Mouse (Mus musculus) liver, embryonic 16.5 days (tissue): ENCODE measurements around the gene Peg3. TPM values are rescaled to one million over a fixed set of nuclear protein-coding genes. Genes with fewer than 3 reads are reported as not detected.

ENCODE experiments used
- ATAC-seq: fragments of 200-750 bp; cut with Nextera tagmentation; 2 replicates; pipeline ENCODE4 v1.8.0; 2017; ENCODE audit warnings: low read depth, mild to moderate bottlenecking, moderate number of reproducible peaks, moderate library complexity
- H3K27ac ChIP-seq: fragments of 300-500 bp; sonication (generic); 2 replicates; pipeline ENCODE4 v1.5.1; 2014; ENCODE audit warnings: mild to moderate bottlenecking, low read length
- H3K27me3 ChIP-seq: fragments of 300-500 bp; sonication (generic); 2 replicates; pipeline ENCODE4 v1.6.1; 2014; ENCODE audit warnings: low read depth, low read length, mixed read lengths; ENCODE audit not compliant: control insufficient read depth, insufficient read depth
- H3K36me3 ChIP-seq: fragments of 300-500 bp; sonication (generic); 2 replicates; pipeline ENCODE4 v1.6.1; 2014; ENCODE audit warnings: mild to moderate bottlenecking; ENCODE audit not compliant: control insufficient read depth, insufficient read depth
- H3K4me1 ChIP-seq: fragments of 300-500 bp; sonication (generic); 2 replicates; pipeline ENCODE4 v1.6.1; 2014; ENCODE audit warnings: low read depth, low read length, mixed read lengths; ENCODE audit not compliant: control insufficient read depth
- H3K4me2 ChIP-seq: fragments of 300-500 bp; sonication (generic); 2 replicates; pipeline ENCODE4 v1.6.1; 2014; ENCODE audit warnings: low read depth, low read length, mixed read lengths
- H3K4me3 ChIP-seq: fragments of 300-500 bp; sonication (generic); 2 replicates; pipeline ENCODE4 v1.5.1; 2014; ENCODE audit warnings: low read depth, mild to moderate bottlenecking, low read length
- H3K9ac ChIP-seq: fragments of 300-500 bp; sonication (generic); 2 replicates; pipeline ENCODE4 v1.6.1; 2014; ENCODE audit warnings: low read depth, low read length
- H3K9me3 ChIP-seq: fragments of 300-500 bp; sonication (generic); replicated peaks from 2 replicates; pipeline ENCODE4 v1.6.1; 2016; ENCODE audit warnings: low read length; ENCODE audit not compliant: control insufficient read depth
- WGBS: fragments of 180-500 bp; shearing (Covaris S2); extraction: QIAGEN DNeasy Blood & Tissue Kit; methylation state at CpG from one replicate; pipeline ENCODE4 v1.1.7; 2014; ENCODE audit not compliant: insufficient replicate concordance; 5-methylcytosine and 5-hydroxymethylcytosine counted together
- polyA plus RNA-seq: library from polyadenylated mRNA; unstranded; fragments of >200 nt; fragmentation: Nextera tagmentation; extraction: Ambion mirVana; gene quantifications from 2 replicates; pipeline ENCODE4 v1.2.1, GENCODE M21; 2015

The Peg3 gene
- polyA plus RNA-seq, 1 experiment from 2014 or later = 61.1 TPM

DNA sequence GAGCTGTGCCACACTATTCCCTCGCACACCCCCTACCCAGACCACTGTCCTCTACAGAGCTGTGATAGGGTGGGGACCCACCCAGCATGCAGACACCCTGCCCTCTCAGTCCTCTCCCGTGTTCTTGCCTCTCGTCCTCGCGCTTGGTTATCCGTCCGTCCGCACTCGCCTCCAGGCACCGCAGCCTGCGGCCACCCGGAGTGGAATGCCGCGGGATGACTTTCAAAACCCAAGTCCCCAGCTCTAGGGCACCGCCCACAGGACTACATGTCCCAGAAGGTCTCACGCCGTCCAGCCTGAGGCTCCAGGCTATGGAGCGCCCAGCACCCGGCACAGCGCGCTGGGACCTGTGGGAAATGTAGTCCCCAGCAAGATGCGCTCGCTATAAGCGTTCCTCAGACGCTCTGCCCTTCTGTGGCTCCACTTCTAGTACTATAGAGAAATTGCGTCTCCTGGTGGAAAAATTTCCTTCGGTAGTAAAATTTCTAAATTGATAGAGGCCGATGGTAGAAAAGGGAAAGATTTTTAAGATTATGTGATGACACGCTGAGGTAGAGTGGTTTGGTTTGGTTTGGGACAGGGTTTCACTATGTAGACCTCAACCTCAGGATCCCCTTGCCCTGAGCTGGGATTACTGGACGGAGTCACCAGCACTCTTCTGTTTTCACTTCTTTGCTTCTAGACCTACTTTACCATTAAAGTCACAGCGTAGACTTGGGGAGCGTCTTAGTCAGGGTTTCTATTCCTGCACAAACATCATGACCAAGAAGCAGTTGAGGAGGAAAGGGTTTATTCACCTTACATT is 33.8 kb downstream of the Peg3 start, which contains the start of gene Zim1:
TSS of gene Zim1 (minus strand) at position 210 of the 805 bp plus-strand sequence.
- no peaks in the 10 kb centered on the region for H3K27me3 ChIP-seq
- H3K9ac ChIP-seq = no peak within 1 kb of the TSS
- no peaks in the 10 kb centered on the region for H3K36me3 ChIP-seq
- ATAC-seq = peak; percentile 98
- H3K9me3 ChIP-seq = no peaks in the 10 kb centered on the region
- no peak within 1 kb of the TSS for H3K27ac ChIP-seq
- no peaks in the 10 kb centered on the region for H3K4me1 ChIP-seq
- H3K4me2 ChIP-seq = peak within 1 kb of the TSS; percentile 49
- peak within 1 kb of the TSS; percentile 44 for H3K4me3 ChIP-seq
- WGBS = 9% methylated on average over 32 of the region's 32 CpGs

DNA sequence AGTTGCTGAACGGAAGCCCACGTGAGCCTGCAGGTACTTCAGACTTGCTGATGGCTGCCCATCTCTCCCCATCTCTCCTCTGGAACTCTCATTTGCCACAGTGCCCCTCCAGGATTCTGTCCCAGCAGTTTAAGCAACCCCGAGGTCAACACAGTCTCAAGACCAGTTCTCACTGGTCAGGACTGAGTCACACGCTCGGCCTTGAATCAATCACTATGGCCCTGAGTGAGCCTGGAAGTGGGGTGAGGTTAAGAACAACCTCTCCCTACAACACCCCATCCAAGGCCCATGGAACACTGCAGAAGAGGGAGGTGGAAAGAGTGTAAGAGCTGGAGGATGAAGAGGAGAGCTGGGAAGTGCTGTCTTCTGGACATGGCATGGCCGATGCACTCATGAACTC is 44.7 kb downstream of the Peg3 start:
- H3K9ac ChIP-seq = no peak overlapping the region
- no peak overlapping the region for H3K27ac ChIP-seq
- no peak for ATAC-seq
- H3K4me3 ChIP-seq = no peak overlapping the region
- H3K4me2 ChIP-seq = no peak overlapping the region
- H3K27me3 ChIP-seq = no peaks in the 10 kb centered on the region
- no peaks in the 10 kb centered on the region for H3K9me3 ChIP-seq
- 76% methylated on average over 6 of the region's 6 CpGs for WGBS
- no peaks in the 10 kb centered on the region; the same call in 1 of the 2 replicates for H3K36me3 ChIP-seq
- no peaks in the 10 kb centered on the region for H3K4me1 ChIP-seq

DNA sequence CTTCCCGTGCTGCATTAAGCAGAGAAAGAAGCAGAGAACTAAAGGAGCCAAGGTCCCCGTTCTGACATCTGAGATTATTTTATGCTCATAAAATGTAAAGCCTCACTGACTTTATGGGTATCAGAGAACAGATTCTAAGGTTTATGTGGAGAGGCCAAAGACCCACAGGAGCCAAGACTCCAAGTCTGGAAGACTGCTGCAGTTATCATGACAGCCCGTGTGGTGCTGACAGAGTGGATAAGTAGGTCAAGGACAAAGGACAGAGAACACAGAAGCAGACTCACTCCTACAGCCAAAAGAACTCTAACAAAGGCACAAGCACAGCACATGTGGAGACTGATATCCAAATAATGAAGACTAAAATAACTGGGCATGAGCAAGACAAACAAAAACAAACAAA is 63.5 kb downstream of the Peg3 start:
- no peaks in the 10 kb centered on the region for H3K27me3 ChIP-seq
- no peaks in the 10 kb centered on the region for H3K36me3 ChIP-seq
- no peak overlapping the region for H3K4me2 ChIP-seq
- H3K9me3 ChIP-seq = no peaks in the 10 kb centered on the region
- no peak overlapping the region for H3K4me3 ChIP-seq
- 57% methylated on average over 3 of the region's 3 CpGs for WGBS
- H3K4me1 ChIP-seq = no peaks in the 10 kb centered on the region
- H3K9ac ChIP-seq = no peak overlapping the region
- H3K27ac ChIP-seq = no peak overlapping the region
- no peak for ATAC-seq

DNA sequence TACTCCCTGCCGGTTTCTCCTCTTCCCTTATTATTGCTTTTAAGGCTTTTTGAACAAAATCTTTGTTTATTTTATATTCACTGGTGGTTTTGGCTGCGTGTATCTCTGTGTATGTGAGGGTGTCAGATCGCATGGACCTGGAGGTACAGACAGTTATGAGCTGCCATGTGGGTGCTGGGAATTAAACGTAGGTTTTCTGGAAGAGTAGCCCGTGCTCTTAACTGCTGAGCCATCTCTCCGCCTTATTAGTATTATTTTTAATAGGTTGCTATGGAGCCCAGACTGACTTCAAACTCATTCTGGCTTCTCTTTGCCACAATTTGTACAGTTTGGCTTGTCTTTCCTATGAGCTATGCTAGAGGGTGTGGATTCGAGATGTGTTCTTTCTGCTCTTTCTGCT is 66.8 kb downstream of the Peg3 start:
- no peak overlapping the region for H3K4me2 ChIP-seq
- H3K9me3 ChIP-seq = no peaks in the 10 kb centered on the region
- WGBS = 60% methylated on average over 7 of the region's 7 CpGs
- H3K4me1 ChIP-seq = no peaks in the 10 kb centered on the region
- no peak overlapping the region for H3K9ac ChIP-seq
- H3K27me3 ChIP-seq = no peaks in the 10 kb centered on the region
- H3K4me3 ChIP-seq = no peak overlapping the region
- H3K27ac ChIP-seq = no peak overlapping the region
- H3K36me3 ChIP-seq = no peaks in the 10 kb centered on the region
- no peak for ATAC-seq

DNA sequence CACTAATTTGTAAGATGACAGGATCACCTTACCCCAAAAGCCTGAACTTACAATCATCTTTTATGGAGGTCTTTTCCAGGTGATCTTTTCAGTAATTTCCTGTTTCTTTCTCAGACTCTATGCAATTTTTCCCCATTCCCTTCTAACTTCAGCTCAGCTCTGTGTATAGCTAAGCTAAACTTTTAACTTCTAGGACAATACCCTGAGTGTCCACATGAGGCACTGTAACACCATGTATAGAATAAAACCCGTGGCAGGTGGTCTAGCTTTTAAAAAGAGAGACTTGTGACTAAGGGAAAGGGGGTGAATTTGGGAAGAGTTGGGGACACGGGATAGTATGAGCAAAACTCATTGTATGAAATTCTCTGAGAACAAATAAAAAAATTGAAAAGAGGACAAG is 70.6 kb downstream of the Peg3 start:
- no peaks in the 10 kb centered on the region for H3K36me3 ChIP-seq
- H3K4me2 ChIP-seq = no peak overlapping the region
- H3K27ac ChIP-seq = no peak overlapping the region
- no peak overlapping the region for H3K9ac ChIP-seq
- H3K27me3 ChIP-seq = no peaks in the 10 kb centered on the region
- ATAC-seq = no peak
- no peaks in the 10 kb centered on the region for H3K9me3 ChIP-seq
- H3K4me1 ChIP-seq = no peaks in the 10 kb centered on the region
- no peak overlapping the region for H3K4me3 ChIP-seq
- WGBS = 19% methylated on average over 2 of the region's 2 CpGs

DNA sequence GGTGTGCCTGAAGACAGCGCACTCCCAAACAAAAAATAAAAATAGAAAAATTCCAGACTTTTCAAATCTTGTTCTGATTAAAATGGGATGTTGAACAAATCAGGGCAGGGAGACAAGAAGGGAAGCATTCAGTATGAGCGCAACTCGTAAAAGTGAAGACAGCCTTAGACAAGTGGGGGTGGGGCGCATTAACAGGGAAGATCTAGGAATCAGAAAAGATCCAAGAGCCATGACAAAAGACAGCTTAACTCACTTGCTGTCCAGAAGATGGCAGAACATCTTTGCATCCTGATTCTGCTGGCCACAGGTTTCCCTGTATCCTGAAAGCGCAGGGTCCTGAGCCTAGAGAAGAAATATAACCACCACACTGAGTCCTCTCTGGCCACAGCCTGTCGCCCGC is 71.6 kb downstream of the Peg3 start:
- Histone ChIP-seq H3K36me3 (no peaks in the 10 kb centered on the region), H3K9me3 (no peaks in the 10 kb centered on the region), H3K27me3 (no peaks in the 10 kb centered on the region), H3K4me2 (no peak overlapping the region), H3K4me1 (no peaks in the 10 kb centered on the region), H3K9ac (no peak overlapping the region), H3K4me3 (no peak overlapping the region), H3K27ac (no peak overlapping the region)
- 77% methylated on average over 7 of the region's 7 CpGs for WGBS
- no peak for ATAC-seq

Other genes with a start within 250 kb of the Peg3 start
- gene Olfr5, start 243.5 kb downstream of the Peg3 start, polyA plus RNA-seq = not detected in 2 replicates
- not detected in 2 replicates for gene Olfr1347, start 230.7 kb downstream of the Peg3 start, polyA plus RNA-seq
- not detected in 2 replicates for gene Olfr1348, start 221.7 kb downstream of the Peg3 start, polyA plus RNA-seq
- not detected in 2 replicates for gene Olfr1349, start 207.5 kb downstream of the Peg3 start, polyA plus RNA-seq
- not detected in 2 replicates for gene Olfr1350, start 165.6 kb downstream of the Peg3 start, polyA plus RNA-seq
- gene Zim1, start 34.0 kb downstream of the Peg3 start, polyA plus RNA-seq = 1.5 and 1.7 TPM in 2 replicates
- gene Usp29, start 147 bp upstream of the Peg3 start, polyA plus RNA-seq = 1.7 and 2.0 TPM in 2 replicates